Mouse (Mus musculus): ENCODE results near the gene Alyref. TPM values are rescaled to one million over a fixed set of nuclear protein-coding genes. Genes with fewer than 3 reads are reported as not detected.
"Not testable (repeated sequence)": the region's sequence is repeated elsewhere in the genome, so short reads cannot be mapped to it uniquely, and the experiment has no call there.

The Alyref gene
- polyA plus RNA-seq, 1 experiment from 2014 or later: 686 TPM

- Histone ChIP-seq H3K4me2 (replicated peaks; ENCODE audit: low read depth, low read length) (no peak overlapping the region), H3K4me3 (ENCODE audit: low read depth, low read length) (no peak overlapping the region), H3K27me3 (ENCODE audit: control insufficient read depth, insufficient read depth, low read length) (no peaks in the 10 kb centered on the region), H3K36me3 (ENCODE audit: control insufficient read depth, insufficient read depth, low read length) (peaks cover 35% of the 10 kb centered on the region), H3K9ac (ENCODE audit: low read depth, low read length) (no peak overlapping the region), H3K27ac (ENCODE audit: low read depth, low read length) (no peak overlapping the region), H3K4me1 (replicated peaks; ENCODE audit: control insufficient read depth, insufficient read depth, low read length) (no peaks in the 10 kb centered on the region), H3K9me3 (ENCODE audit: control insufficient read depth, low read length) (no peaks in the 10 kb centered on the region)
- WGBS: 96% methylated on average over 13 of the region's 13 CpGs
- DNase-seq (ENCODE audit: low spot score): no peak
- no peak for ATAC-seq (ENCODE audit: low FRiP score)
These were observed 35.2 kb downstream of the Alyref start for GRCm38 (mm10) chr11:120562949-120563348.

- no peaks in the 10 kb centered on the region for H3K27me3 ChIP-seq (ENCODE audit: control insufficient read depth, insufficient read depth, low read length)
- WGBS: 94% methylated on average over 13 of the region's 13 CpGs
- no peak for DNase-seq (ENCODE audit: low spot score)
- H3K4me3 ChIP-seq (ENCODE audit: low read depth, low read length): no peak overlapping the region
- H3K4me2 ChIP-seq (replicated peaks; ENCODE audit: low read depth, low read length): no peak overlapping the region
- H3K36me3 ChIP-seq (ENCODE audit: control insufficient read depth, insufficient read depth, low read length): peaks cover 30% of the 10 kb centered on the region
- no peak overlapping the region for H3K9ac ChIP-seq (ENCODE audit: low read depth, low read length)
- ATAC-seq (ENCODE audit: low FRiP score): no peak
- H3K4me1 ChIP-seq (replicated peaks; ENCODE audit: control insufficient read depth, insufficient read depth, low read length): no peaks in the 10 kb centered on the region
- no peak overlapping the region for H3K27ac ChIP-seq (ENCODE audit: low read depth, low read length)
- H3K9me3 ChIP-seq (ENCODE audit: control insufficient read depth, low read length): no peaks in the 10 kb centered on the region
These were observed 37.0 kb downstream of the Alyref start for GRCm38 (mm10) chr11:120560952-120561728.

- H3K4me2 ChIP-seq (replicated peaks; ENCODE audit: low read depth, low read length); H3K4me3 ChIP-seq (ENCODE audit: low read depth, low read length); H3K9me3 ChIP-seq (ENCODE audit: control insufficient read depth, low read length); H3K9ac ChIP-seq (ENCODE audit: low read depth, low read length); ATAC-seq (ENCODE audit: low FRiP score); H3K27me3 ChIP-seq (ENCODE audit: control insufficient read depth, insufficient read depth, low read length); H3K27ac ChIP-seq (ENCODE audit: low read depth, low read length); DNase-seq (ENCODE audit: low spot score); H3K4me1 ChIP-seq (replicated peaks; ENCODE audit: control insufficient read depth, insufficient read depth, low read length): not testable (repeated sequence)
- peaks cover 22% of the 10 kb centered on the region for H3K36me3 ChIP-seq (ENCODE audit: control insufficient read depth, insufficient read depth, low read length)
- whole genome bisulfite sequencing: 90% methylated on average over 6 of the region's 6 CpGs
These were observed 39.3 kb downstream of the Alyref start for GRCm38 (mm10) chr11:120558843-120559242.

DNA sequence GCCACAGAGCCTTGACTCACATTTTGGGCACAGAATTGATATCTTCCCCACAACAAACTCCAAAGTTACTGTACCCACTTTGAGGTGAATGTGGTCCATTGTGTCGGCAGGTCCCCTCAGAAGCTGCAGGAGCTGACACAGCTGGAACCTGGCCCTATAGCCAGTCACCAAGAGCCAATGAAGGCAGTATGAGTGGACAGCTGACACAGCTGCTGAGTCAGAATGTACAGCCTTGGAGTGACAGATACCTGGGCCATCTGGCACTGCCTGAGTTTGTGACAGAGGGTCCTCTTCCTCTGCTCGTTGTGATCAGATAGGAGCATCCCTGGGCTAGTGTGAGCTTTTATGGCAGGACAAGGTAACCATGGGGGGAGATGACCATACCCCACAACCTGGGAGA lies 42.9 kb downstream of the Alyref start:
- WGBS: 85% methylated on average over 2 of the region's 2 CpGs
- DNase-seq (ENCODE audit: low spot score) (no peak), ATAC-seq (ENCODE audit: low FRiP score) (no peak)
- Histone ChIP-seq H3K27me3 (ENCODE audit: control insufficient read depth, insufficient read depth, low read length) (no peaks in the 10 kb centered on the region), H3K9ac (ENCODE audit: low read depth, low read length) (no peak overlapping the region), H3K9me3 (ENCODE audit: control insufficient read depth, low read length) (no peaks in the 10 kb centered on the region), H3K36me3 (ENCODE audit: control insufficient read depth, insufficient read depth, low read length) (peaks cover 4% of the 10 kb centered on the region; the same call in 1 of the 2 replicates), H3K4me2 (replicated peaks; ENCODE audit: low read depth, low read length) (no peak overlapping the region), H3K27ac (ENCODE audit: low read depth, low read length) (no peak overlapping the region), H3K4me3 (ENCODE audit: low read depth, low read length) (no peak overlapping the region), H3K4me1 (replicated peaks; ENCODE audit: control insufficient read depth, insufficient read depth, low read length) (no peaks in the 10 kb centered on the region)

- H3K36me3 ChIP-seq (ENCODE audit: control insufficient read depth, insufficient read depth, low read length): no peaks in the 10 kb centered on the region; the same call in 1 of the 2 replicates
- ATAC-seq (ENCODE audit: low FRiP score): no peak
- DNase-seq (ENCODE audit: low spot score): no peak
- no peak overlapping the region for H3K4me2 ChIP-seq (replicated peaks; ENCODE audit: low read depth, low read length)
- no peaks in the 10 kb centered on the region for H3K9me3 ChIP-seq (ENCODE audit: control insufficient read depth, low read length)
- H3K4me1 ChIP-seq (replicated peaks; ENCODE audit: control insufficient read depth, insufficient read depth, low read length): peaks cover 3% of the 10 kb centered on the region
- WGBS: 90% methylated on average over 7 of the region's 7 CpGs
- no peak overlapping the region for H3K27ac ChIP-seq (ENCODE audit: low read depth, low read length)
- no peak overlapping the region for H3K9ac ChIP-seq (ENCODE audit: low read depth, low read length)
- no peaks in the 10 kb centered on the region for H3K27me3 ChIP-seq (ENCODE audit: control insufficient read depth, insufficient read depth, low read length)
- no peak overlapping the region for H3K4me3 ChIP-seq (ENCODE audit: low read depth, low read length)
These were observed 43.3 kb downstream of the Alyref start for GRCm38 (mm10) chr11:120554834-120555233.

- Histone ChIP-seq H3K9ac (ENCODE audit: low read depth, low read length) (no peak overlapping the region), H3K27ac (ENCODE audit: low read depth, low read length) (no peak overlapping the region), H3K27me3 (ENCODE audit: control insufficient read depth, insufficient read depth, low read length) (no peaks in the 10 kb centered on the region), H3K4me1 (replicated peaks; ENCODE audit: control insufficient read depth, insufficient read depth, low read length) (peaks cover 10% of the 10 kb centered on the region), H3K9me3 (ENCODE audit: control insufficient read depth, low read length) (no peaks in the 10 kb centered on the region), H3K4me2 (replicated peaks; ENCODE audit: low read depth, low read length) (no peak overlapping the region), H3K36me3 (ENCODE audit: control insufficient read depth, insufficient read depth, low read length) (no peaks in the 10 kb centered on the region), H3K4me3 (ENCODE audit: low read depth, low read length) (no peak overlapping the region)
- ATAC-seq (ENCODE audit: low FRiP score) (no peak), DNase-seq (ENCODE audit: low spot score) (no peak)
- 75% methylated on average over 5 of the region's 5 CpGs for WGBS
These were observed 45.4 kb downstream of the Alyref start for GRCm38 (mm10) chr11:120552736-120553135.

DNA sequence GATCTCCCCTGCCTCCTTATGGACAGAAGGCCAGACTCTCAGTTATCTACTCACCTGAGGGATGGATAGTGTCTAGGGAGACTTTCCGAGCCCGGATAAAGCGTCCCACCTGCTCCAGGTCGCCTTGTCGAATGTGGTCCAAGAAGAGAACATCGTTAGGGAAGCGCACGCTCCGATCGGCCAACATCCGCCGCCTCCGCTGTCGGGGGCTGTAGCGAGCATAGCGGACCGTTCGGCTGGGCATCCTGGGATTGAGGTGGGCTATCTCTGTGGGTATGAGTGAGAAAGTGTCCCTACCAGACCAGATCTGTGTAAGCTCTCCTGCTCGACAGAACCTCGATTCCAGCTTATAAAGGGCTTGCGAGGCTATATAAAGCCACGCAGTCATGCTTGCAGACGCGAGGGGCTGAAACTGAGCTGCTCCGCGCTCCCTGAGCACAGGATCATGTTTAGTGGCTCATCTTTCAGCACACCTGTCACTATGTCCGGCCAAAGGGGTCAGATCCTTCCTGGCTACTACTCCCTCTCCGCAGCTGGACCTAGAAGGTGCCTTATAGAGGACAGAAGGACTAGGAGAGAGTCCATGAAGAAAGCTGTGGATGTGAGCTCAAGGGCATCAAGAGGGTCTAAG lies 47.2 kb downstream of the Alyref start, which contains the start of gene Ppp1r27:
Gene Ppp1r27 (minus strand): TSS at position 323 of the 631 bp plus-strand sequence.
- ATAC-seq (ENCODE audit: low FRiP score) (no peak), DNase-seq (ENCODE audit: low spot score) (no peak)
- Histone ChIP-seq H3K4me1 (replicated peaks; ENCODE audit: control insufficient read depth, insufficient read depth, low read length) (peaks cover 10% of the 10 kb centered on the region), H3K27ac (ENCODE audit: low read depth, low read length) (peak within 1 kb of the TSS; percentile 59), H3K9me3 (ENCODE audit: control insufficient read depth, low read length) (no peaks in the 10 kb centered on the region), H3K4me3 (ENCODE audit: low read depth, low read length) (peak within 1 kb of the TSS; percentile 99), H3K36me3 (ENCODE audit: control insufficient read depth, insufficient read depth, low read length) (no peaks in the 10 kb centered on the region), H3K9ac (ENCODE audit: low read depth, low read length) (peak within 1 kb of the TSS; percentile 96), H3K4me2 (replicated peaks; ENCODE audit: low read depth, low read length) (peak within 1 kb of the TSS; percentile 59), H3K27me3 (ENCODE audit: control insufficient read depth, insufficient read depth, low read length) (no peaks in the 10 kb centered on the region)
- 92% methylated on average over 28 of the region's 28 CpGs for WGBS

GRCm38 (mm10) chr11:120549986-120550809 lies 48.0 kb downstream of the Alyref start:
- no peaks in the 10 kb centered on the region for H3K9me3 ChIP-seq (ENCODE audit: control insufficient read depth, low read length)
- H3K9ac ChIP-seq (ENCODE audit: low read depth, low read length): peak overlapping the region; percentile 96
- H3K4me3 ChIP-seq (ENCODE audit: low read depth, low read length): peak overlapping the region; percentile 99
- DNase-seq (ENCODE audit: low spot score) (no peak), ATAC-seq (ENCODE audit: low FRiP score) (peak; percentile 21; the same call in 1 of the 2 replicates)
- no peaks in the 10 kb centered on the region for H3K36me3 ChIP-seq (ENCODE audit: control insufficient read depth, insufficient read depth, low read length)
- 72% methylated on average over 11 of the region's 11 CpGs for WGBS
- peaks cover 10% of the 10 kb centered on the region for H3K4me1 ChIP-seq (replicated peaks; ENCODE audit: control insufficient read depth, insufficient read depth, low read length)
- peak overlapping the region; percentile 59 for H3K4me2 ChIP-seq (replicated peaks; ENCODE audit: low read depth, low read length)
- peak overlapping the region; percentile 59 for H3K27ac ChIP-seq (ENCODE audit: low read depth, low read length)
- H3K27me3 ChIP-seq (ENCODE audit: control insufficient read depth, insufficient read depth, low read length): no peaks in the 10 kb centered on the region

All from hindbrain, embryonic 11.5 days (tissue).